Mouse (Mus musculus): ENCODE results near the gene Tenm4.

DNA sequence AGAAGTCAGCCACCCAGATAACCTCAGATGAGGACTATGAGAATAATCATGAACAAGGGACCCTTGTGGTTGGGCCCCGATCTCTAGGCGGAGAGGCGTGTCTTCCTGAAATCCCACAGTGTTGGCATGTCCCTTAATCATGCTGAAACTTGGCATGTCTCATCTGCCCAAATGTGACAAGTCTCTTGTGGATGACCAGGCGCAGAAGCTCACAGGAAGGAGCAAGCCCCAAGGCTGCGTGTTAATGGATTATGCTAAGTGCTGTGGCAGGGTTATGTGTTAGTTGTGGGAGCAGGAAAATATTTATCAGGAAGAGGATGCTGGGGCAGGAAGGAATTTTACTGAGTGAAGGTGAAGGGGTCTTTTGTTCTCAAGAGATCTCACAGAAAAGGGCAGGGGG, 642.0 kb downstream of the Tenm4 start:
- no peak for TF ChIP-seq CTCF (IDR thresholded peaks at IDR 0.05)
- no peak for TF ChIP-seq EP300 (IDR thresholded peaks at IDR 0.05)

Data from lung, postnatal 0 days (tissue).